Mouse (Mus musculus) megakaryocyte, embryonic 14.5 days (primary cell): ENCODE results near the gene Celf5. TPM values are rescaled to one million over a fixed set of nuclear protein-coding genes. Genes with fewer than 3 reads are reported as not detected.
A peak's percentile ranks its signal among the peaks of the same experiment; 100 is the strongest.

Experiments used
- H3K27me3 ChIP-seq: replicated peaks from 2 replicates; pipeline ENCODE3; 2012; ENCODE audit warnings: inconsistent platforms
- H3K36me3 ChIP-seq: replicated peaks from 2 replicates; pipeline ENCODE3; 2012; ENCODE audit warnings: low read length, inconsistent platforms, mixed read lengths
- H3K4me1 ChIP-seq: 2 replicates; pipeline ENCODE4 v1.6.1; 2012; ENCODE audit warnings: inconsistent platforms
- H3K4me3 ChIP-seq: replicated peaks from 2 replicates; pipeline ENCODE3; 2012; ENCODE audit warnings: moderate library complexity, mild to moderate bottlenecking, inconsistent platforms
- H3K9me3 ChIP-seq: 2 replicates; pipeline ENCODE4 v1.6.1; 2012; ENCODE audit warnings: inconsistent platforms
- FLI1 ChIP-seq: IDR thresholded peaks from 2 replicates; pipeline ENCODE4 v1.6.1; 2012; ENCODE audit warnings: low read length, inconsistent platforms, mixed read lengths
- GATA1 ChIP-seq: IDR thresholded peaks from 3 replicates; pipeline ENCODE4 v1.6.1; 2012; ENCODE audit warnings: mixed read lengths, low read length, inconsistent platforms, borderline replicate concordance
- polyA plus RNA-seq: library from polyadenylated mRNA; stranded (reverse); fragments of >175 nt; gene quantifications from 2 replicates; pipeline ENCODE4 v1.2.3, GENCODE M21; 2012; ENCODE audit warnings: low replicate concordance; ENCODE audit not compliant: insufficient read depth

Gene Celf5
- polyA plus RNA-seq, 1 experiment: 1.3 TPM

GRCm38 (mm10) chr10:81498316-81499249, 16.1 kb upstream of the Celf5 start:
- peak overlapping the region; percentile 100 for H3K4me3 ChIP-seq
- H3K36me3 ChIP-seq: peaks cover 36% of the 10 kb centered on the region

GRCm38 (mm10) chr10:81497401-81498270, 15.1 kb upstream of the Celf5 start:
- Histone ChIP-seq H3K9me3 (no peaks in the 10 kb centered on the region), H3K4me3 (peak overlapping the region; percentile 100), H3K27me3 (no peaks in the 10 kb centered on the region), H3K36me3 (peaks cover 36% of the 10 kb centered on the region), H3K4me1 (peaks cover 84% of the 10 kb centered on the region)
- TF ChIP-seq GATA1 (no peak), FLI1 (no peak)

More at GRCm38 (mm10) chr10:81498316-81499249, 16.1 kb upstream of the Celf5 start:
- H3K27me3 ChIP-seq: no peaks in the 10 kb centered on the region
- TF ChIP-seq GATA1 (no peak), FLI1 (no peak)
- peaks cover 83% of the 10 kb centered on the region for H3K4me1 ChIP-seq
- no peaks in the 10 kb centered on the region for H3K9me3 ChIP-seq

GRCm38 (mm10) chr10:81496969-81497368, 14.5 kb upstream of the Celf5 start:
- no peak for TF ChIP-seq FLI1
- no peak for TF ChIP-seq GATA1
- H3K36me3 ChIP-seq: peaks cover 36% of the 10 kb centered on the region
- H3K9me3 ChIP-seq: no peaks in the 10 kb centered on the region
- peaks cover 78% of the 10 kb centered on the region for H3K4me1 ChIP-seq
- H3K4me3 ChIP-seq: peak overlapping the region; percentile 100
- H3K27me3 ChIP-seq: no peaks in the 10 kb centered on the region

GRCm38 (mm10) chr10:81496264-81496901, 13.9 kb upstream of the Celf5 start, which contains the start of gene Ncln:
Gene Ncln, minus strand, starts transcription at chr10:81496392.
- H3K4me3 ChIP-seq: peak within 1 kb of the TSS; percentile 100
- H3K4me1 ChIP-seq: peaks cover 74% of the 10 kb centered on the region
- TF ChIP-seq FLI1 (no peak), GATA1 (no peak)
- no peaks in the 10 kb centered on the region for H3K27me3 ChIP-seq
- H3K36me3 ChIP-seq: peaks cover 36% of the 10 kb centered on the region
- no peaks in the 10 kb centered on the region for H3K9me3 ChIP-seq

- H3K36me3 ChIP-seq: peaks cover 37% of the 10 kb centered on the region
- TF ChIP-seq GATA1: no peak
- no peak for TF ChIP-seq FLI1
- no peaks in the 10 kb centered on the region for H3K9me3 ChIP-seq
- peaks cover 70% of the 10 kb centered on the region for H3K4me1 ChIP-seq
- H3K27me3 ChIP-seq: no peaks in the 10 kb centered on the region
- peak overlapping the region; percentile 100 for H3K4me3 ChIP-seq
Observed at GRCm38 (mm10) chr10:81495616-81496263, 13.2 kb upstream of the Celf5 start.

- TF ChIP-seq GATA1 (no peak), FLI1 (no peak)
- Histone ChIP-seq H3K27me3 (no peaks in the 10 kb centered on the region), H3K4me3 (peak overlapping the region; percentile 100), H3K9me3 (no peaks in the 10 kb centered on the region), H3K36me3 (peaks cover 43% of the 10 kb centered on the region), H3K4me1 (peaks cover 65% of the 10 kb centered on the region)
Observed at GRCm38 (mm10) chr10:81495151-81495550, 12.6 kb upstream of the Celf5 start.

GRCm38 (mm10) chr10:81494260-81495041, 11.9 kb upstream of the Celf5 start:
- H3K36me3 ChIP-seq: peaks cover 50% of the 10 kb centered on the region
- no peak for TF ChIP-seq FLI1
- no peak for TF ChIP-seq GATA1
- no peaks in the 10 kb centered on the region for H3K27me3 ChIP-seq
- no peaks in the 10 kb centered on the region for H3K9me3 ChIP-seq
- peaks cover 60% of the 10 kb centered on the region for H3K4me1 ChIP-seq
- peak overlapping the region; percentile 100 for H3K4me3 ChIP-seq

- Histone ChIP-seq H3K36me3 (peaks cover 57% of the 10 kb centered on the region), H3K4me1 (peaks cover 54% of the 10 kb centered on the region), H3K9me3 (no peaks in the 10 kb centered on the region), H3K27me3 (no peaks in the 10 kb centered on the region), H3K4me3 (peak overlapping the region; percentile 100)
- TF ChIP-seq GATA1 (no peak), FLI1 (no peak)
Observed at GRCm38 (mm10) chr10:81493601-81494220, 11.2 kb upstream of the Celf5 start.
